Comparison of ENCODE assay signal across 28 mouse cellular contexts in genomic region chr16:57469301-57469700, GRCm38 (mm10).
A peak's percentile ranks its signal among the peaks of the same experiment; 100 is the strongest.
DNase-seq lines count a peak whose midpoint lies in the region; ATAC-seq and TF ChIP-seq lines count a peak whose summit lies in the region.
"Had no signal": no experiment of that assay in that cellular context is flagged by ENCODE, and none has a peak within 500 bp of the region (broad histone marks: within the 10 kb centered on the region; RNA-seq: fewer than 3 reads in every experiment).

No protein-coding gene starts in this region.

- TF ChIP-seq POLR2A in spleen, adult 2 months (IDR thresholded peaks at IDR 0.05; ENCODE audit: low read depth, low read length) = no peak

- no peak for ATAC-seq in CD4-positive, CD25-positive, alpha-beta regulatory T cell, adult 4 months
- ATAC-seq in midbrain, embryonic 16.5 days = no peak
- ATAC-seq: forebrain, embryonic 14.5 days; forebrain, postnatal 0 days; hindbrain, embryonic 16.5 days had no signal

- no peak for TF ChIP-seq CTCF in spleen, adult 2 months (IDR thresholded peaks at IDR 0.05; ENCODE audit: extremely low read depth, insufficient read depth, insufficient read length, insufficient replicate concordance)

- no peaks in the 10 kb centered on the region for H3K27me3 ChIP-seq in spleen, adult 2 months (ENCODE audit: control insufficient read depth, insufficient read depth, low read length)
- no peaks in the 10 kb centered on the region for H3K27me3 ChIP-seq in midbrain, embryonic 16.5 days (ENCODE audit: control insufficient read depth, insufficient read depth, low read depth, low read length)
- H3K27me3 ChIP-seq: CH12.LX; embryonic facial prominence, embryonic 12.5 days; embryonic facial prominence, embryonic 15.5 days; heart, embryonic 12.5 days; heart, embryonic 15.5 days; hindbrain, embryonic 13.5 days had no signal

- no peak overlapping the region for H3K4me2 ChIP-seq in midbrain, embryonic 16.5 days (ENCODE audit: low read length)
- H3K4me2 ChIP-seq: embryonic facial prominence, embryonic 12.5 days; embryonic facial prominence, embryonic 15.5 days; heart, embryonic 12.5 days; heart, embryonic 15.5 days; hindbrain, embryonic 13.5 days had no signal

- 28% methylated on average over 4 of the region's 4 CpGs for WGBS in spleen, adult 2 months
- 77% methylated on average over 4 of the region's 4 CpGs for WGBS in midbrain, embryonic 16.5 days

- H3K36me3 ChIP-seq in spleen, adult 2 months (ENCODE audit: control insufficient read depth, insufficient read depth, low read length) = no peaks in the 10 kb centered on the region
- no peaks in the 10 kb centered on the region for H3K36me3 ChIP-seq in midbrain, embryonic 16.5 days (ENCODE audit: control insufficient read depth, insufficient read depth, low read length)
- H3K36me3 ChIP-seq: embryonic facial prominence, embryonic 12.5 days; embryonic facial prominence, embryonic 15.5 days; heart, embryonic 12.5 days; heart, embryonic 15.5 days; hindbrain, embryonic 10.5 days; hindbrain, embryonic 13.5 days had no signal

- H3K9me3 ChIP-seq in midbrain, embryonic 16.5 days (replicated peaks; ENCODE audit: control insufficient read depth, low read length, poor library complexity, severe bottlenecking) = no peaks in the 10 kb centered on the region
- H3K9me3 ChIP-seq: embryonic facial prominence, embryonic 12.5 days; embryonic facial prominence, embryonic 15.5 days; G1E; heart, embryonic 12.5 days; heart, embryonic 15.5 days; hindbrain, embryonic 10.5 days; hindbrain, embryonic 13.5 days had no signal

- peak overlapping the region; percentile 15; the same call in 1 of the 2 replicates for H3K27ac ChIP-seq in spleen, adult 2 months (ENCODE audit: insufficient read depth, low read length)
- H3K27ac ChIP-seq in midbrain, embryonic 16.5 days (ENCODE audit: low read length) = no peak overlapping the region
- H3K27ac ChIP-seq: embryonic facial prominence, embryonic 12.5 days; embryonic facial prominence, embryonic 15.5 days; heart, embryonic 15.5 days; hindbrain, embryonic 10.5 days; hindbrain, embryonic 13.5 days had no signal

- no peak overlapping the region for H3K9ac ChIP-seq in midbrain, embryonic 16.5 days (ENCODE audit: low read depth, low read length)
- H3K9ac ChIP-seq: embryonic facial prominence, embryonic 12.5 days; embryonic facial prominence, embryonic 15.5 days; forebrain, postnatal 0 days; heart, embryonic 12.5 days; heart, embryonic 15.5 days; hindbrain, embryonic 13.5 days had no signal

- DNase-seq in CD4-positive, CD25-positive, alpha-beta regulatory T cell, adult 2 months (ENCODE audit: low read depth, low spot score) = peak; percentile 33
- DNase-seq in spleen, adult 2 months (ENCODE audit: low read depth in 1 of 2, low spot score in 2 of 2) = no peak
- no peak for DNase-seq in spleen, adult 18-20 months
- peak; percentile 51 for DNase-seq in naive thymus-derived CD4-positive, alpha-beta T cell, adult 2 months (ENCODE audit: low read depth)
- no peak for DNase-seq in layer of hippocampus, postnatal 25 days (ENCODE audit: extremely low spot score in 1 of 2, low spot score in 1 of 2)
- DNase-seq: adrenal gland, adult 2 months; adrenal gland, postnatal 14 days; cerebellum, adult 11 months; cerebellum, adult 2 months; cerebellum, adult 9-11 months; cerebellum, postnatal 25 days; forebrain, postnatal 0 days; gastrocnemius, postnatal 25 days; heart, adult 18-20 months; heart, postnatal 10 days; heart, postnatal 36 days had no signal

- H3K4me3 ChIP-seq in spleen, adult 2 months (ENCODE audit: extremely low read depth, insufficient read depth, insufficient read length) = no peak overlapping the region
- no peak overlapping the region for H3K4me3 ChIP-seq in midbrain, embryonic 16.5 days (ENCODE audit: low read depth, low read length)
- H3K4me3 ChIP-seq: embryonic facial prominence, embryonic 12.5 days; embryonic facial prominence, embryonic 15.5 days; heart, embryonic 12.5 days; heart, embryonic 15.5 days; hindbrain, embryonic 10.5 days; hindbrain, embryonic 13.5 days had no signal

- peaks cover 29% of the 10 kb centered on the region; the same call in 1 of the 2 replicates for H3K4me1 ChIP-seq in spleen, adult 2 months (ENCODE audit: control insufficient read depth, insufficient read depth, insufficient read length)
- H3K4me1 ChIP-seq in midbrain, embryonic 16.5 days (ENCODE audit: control insufficient read depth, insufficient read depth, low read length) = no peaks in the 10 kb centered on the region

Comparison
In these comparisons a context has a peak if more than half of its experiments do, and no peak if none do; other contexts are left out.
1. DNase-seq: peak in CD4-positive, CD25-positive, alpha-beta regulatory T cell, adult 2 months (single experiment) and naive thymus-derived CD4-positive, alpha-beta T cell, adult 2 months (single experiment); none in spleen, adult 2 months (0 of 2), spleen, adult 18-20 months (0 of 2) and layer of hippocampus, postnatal 25 days (0 of 2).